Mouse (Mus musculus): ENCODE results near the gene Tcp11. TPM values are rescaled to one million over a fixed set of nuclear protein-coding genes. Genes with fewer than 3 reads are reported as not detected.

Tcp11 gene
- polyA plus RNA-seq, 1 experiment = 0.29 TPM

GRCm38 (mm10) chr17:28027197-28027596 lies 53.2 kb downstream of the Tcp11 start:
- Histone ChIP-seq H3K4me1 (ENCODE audit: control insufficient read depth, insufficient read depth, insufficient read length, low read length) (peaks cover 26% of the 10 kb centered on the region), H3K27ac (ENCODE audit: insufficient read depth, low read depth, low read length) (no peak overlapping the region), H3K27me3 (ENCODE audit: control insufficient read depth, insufficient read depth, low read length) (no peaks in the 10 kb centered on the region), H3K36me3 (ENCODE audit: control insufficient read depth, insufficient read depth, low read length) (0 out of 2 replicates have a peak, but pooled peaks cover 3% of the 10 kb centered on the region), H3K4me3 (ENCODE audit: low read depth, low read length) (no peak overlapping the region)
- WGBS = 93% methylated on average over 6 of the region's 6 CpGs
- no peak for TF ChIP-seq CTCF (IDR thresholded peaks at IDR 0.05; ENCODE audit: extremely low read depth, insufficient read length, insufficient replicate concordance, low read depth, low read length)
- no peak for TF ChIP-seq POLR2A (IDR thresholded peaks at IDR 0.05; ENCODE audit: low read depth, low read length)

GRCm38 (mm10) chr17:28026111-28026872 lies 54.1 kb downstream of the Tcp11 start:
- H3K27me3 ChIP-seq (ENCODE audit: control insufficient read depth, insufficient read depth, low read length) = no peaks in the 10 kb centered on the region
- WGBS = 59% methylated on average over 14 of the region's 14 CpGs
- no peak overlapping the region for H3K27ac ChIP-seq (ENCODE audit: insufficient read depth, low read depth, low read length)
- H3K4me3 ChIP-seq (ENCODE audit: low read depth, low read length) = no peak overlapping the region
- 0 out of 2 replicates have a peak, but pooled peaks cover 3% of the 10 kb centered on the region for H3K36me3 ChIP-seq (ENCODE audit: control insufficient read depth, insufficient read depth, low read length)
- H3K4me1 ChIP-seq (ENCODE audit: control insufficient read depth, insufficient read depth, insufficient read length, low read length) = peaks cover 28% of the 10 kb centered on the region
- TF ChIP-seq CTCF (IDR thresholded peaks at IDR 0.05; ENCODE audit: extremely low read depth, insufficient read length, insufficient replicate concordance, low read depth, low read length) = no peak
- TF ChIP-seq POLR2A (IDR thresholded peaks at IDR 0.05; ENCODE audit: low read depth, low read length) = no peak

- 0 out of 2 replicates have a peak, but pooled peaks cover 2% of the 10 kb centered on the region for H3K36me3 ChIP-seq (ENCODE audit: control insufficient read depth, insufficient read depth, low read length)
- H3K27me3 ChIP-seq (ENCODE audit: control insufficient read depth, insufficient read depth, low read length) = no peaks in the 10 kb centered on the region
- no peak for TF ChIP-seq POLR2A (IDR thresholded peaks at IDR 0.05; ENCODE audit: low read depth, low read length)
- no peak for TF ChIP-seq CTCF (IDR thresholded peaks at IDR 0.05; ENCODE audit: extremely low read depth, insufficient read length, insufficient replicate concordance, low read depth, low read length)
- 28% methylated on average over 5 of the region's 5 CpGs for WGBS
- no peak overlapping the region for H3K27ac ChIP-seq (ENCODE audit: insufficient read depth, low read depth, low read length)
- peaks cover 28% of the 10 kb centered on the region for H3K4me1 ChIP-seq (ENCODE audit: control insufficient read depth, insufficient read depth, insufficient read length, low read length)
- H3K4me3 ChIP-seq (ENCODE audit: low read depth, low read length) = no peak overlapping the region
Measured at GRCm38 (mm10) chr17:28025541-28025961, 54.9 kb downstream of the Tcp11 start.

- Histone ChIP-seq H3K27ac (ENCODE audit: insufficient read depth, low read depth, low read length) (no peak overlapping the region), H3K27me3 (ENCODE audit: control insufficient read depth, insufficient read depth, low read length) (no peaks in the 10 kb centered on the region), H3K4me1 (ENCODE audit: control insufficient read depth, insufficient read depth, insufficient read length, low read length) (peaks cover 30% of the 10 kb centered on the region), H3K36me3 (ENCODE audit: control insufficient read depth, insufficient read depth, low read length) (no peaks in the 10 kb centered on the region), H3K4me3 (ENCODE audit: low read depth, low read length) (no peak overlapping the region)
- TF ChIP-seq CTCF (IDR thresholded peaks at IDR 0.05; ENCODE audit: extremely low read depth, insufficient read length, insufficient replicate concordance, low read depth, low read length) (no peak), POLR2A (IDR thresholded peaks at IDR 0.05; ENCODE audit: low read depth, low read length) (no peak)
- 58% methylated on average over 22 of the region's 22 CpGs for WGBS
Measured at GRCm38 (mm10) chr17:28022854-28023655, 57.4 kb downstream of the Tcp11 start.

- WGBS = 82% methylated on average over 10 of the region's 10 CpGs
- TF ChIP-seq POLR2A (IDR thresholded peaks at IDR 0.05; ENCODE audit: low read depth, low read length) = no peak
- no peak for TF ChIP-seq CTCF (IDR thresholded peaks at IDR 0.05; ENCODE audit: extremely low read depth, insufficient read length, insufficient replicate concordance, low read depth, low read length)
- H3K27ac ChIP-seq (ENCODE audit: insufficient read depth, low read depth, low read length) = no peak overlapping the region
- no peaks in the 10 kb centered on the region for H3K27me3 ChIP-seq (ENCODE audit: control insufficient read depth, insufficient read depth, low read length)
- peaks cover 30% of the 10 kb centered on the region for H3K4me1 ChIP-seq (ENCODE audit: control insufficient read depth, insufficient read depth, insufficient read length, low read length)
- H3K4me3 ChIP-seq (ENCODE audit: low read depth, low read length) = no peak overlapping the region
- H3K36me3 ChIP-seq (ENCODE audit: control insufficient read depth, insufficient read depth, low read length) = no peaks in the 10 kb centered on the region
Measured at GRCm38 (mm10) chr17:28021911-28022310, 58.5 kb downstream of the Tcp11 start.

- Histone ChIP-seq H3K27ac (ENCODE audit: insufficient read depth, low read depth, low read length) (no peak overlapping the region), H3K4me1 (ENCODE audit: control insufficient read depth, insufficient read depth, insufficient read length, low read length) (peaks cover 27% of the 10 kb centered on the region)
- 79% methylated on average over 21 of the region's 21 CpGs for WGBS
Measured at GRCm38 (mm10) chr17:28019785-28020696, 60.4 kb downstream of the Tcp11 start.

More at GRCm38 (mm10) chr17:28019785-28020696, 60.4 kb downstream of the Tcp11 start:
- Histone ChIP-seq H3K27me3 (ENCODE audit: control insufficient read depth, insufficient read depth, low read length) (no peaks in the 10 kb centered on the region), H3K4me3 (ENCODE audit: low read depth, low read length) (no peak overlapping the region), H3K36me3 (ENCODE audit: control insufficient read depth, insufficient read depth, low read length) (no peaks in the 10 kb centered on the region)
- no peak for TF ChIP-seq CTCF (IDR thresholded peaks at IDR 0.05; ENCODE audit: extremely low read depth, insufficient read length, insufficient replicate concordance, low read depth, low read length)
- TF ChIP-seq POLR2A (IDR thresholded peaks at IDR 0.05; ENCODE audit: low read depth, low read length) = no peak

Measured in small intestine, adult 2 months (tissue).